Mouse (Mus musculus) frontal cortex, postnatal 10 days (tissue): ENCODE data around the gene Cnnm2.
"Not testable (repeated sequence)": the region's sequence is repeated elsewhere in the genome, so short reads cannot be mapped to it uniquely, and the experiment has no call there.

Experiments used
- DNase-seq, 2 experiments: peaks; one replicate each; pipeline ENCODE4 v3.0.0; 2022; ENCODE audit warnings: low spot score in 2 of 2, mixed read lengths in 1 of 2

Gene Cnnm2

GRCm38 (mm10) chr19:46760375-46761160, 828 bp upstream of the Cnnm2 start:
- peak; percentile 79 to 86 for DNase-seq

- no peak for DNase-seq
Observed at GRCm38 (mm10) chr19:46761971-46762290, 535 bp downstream of the Cnnm2 start.

GRCm38 (mm10) chr19:46762291-46762991, 1.0 kb downstream of the Cnnm2 start:
- DNase-seq, result peak; percentile 35 to 49

DNA sequence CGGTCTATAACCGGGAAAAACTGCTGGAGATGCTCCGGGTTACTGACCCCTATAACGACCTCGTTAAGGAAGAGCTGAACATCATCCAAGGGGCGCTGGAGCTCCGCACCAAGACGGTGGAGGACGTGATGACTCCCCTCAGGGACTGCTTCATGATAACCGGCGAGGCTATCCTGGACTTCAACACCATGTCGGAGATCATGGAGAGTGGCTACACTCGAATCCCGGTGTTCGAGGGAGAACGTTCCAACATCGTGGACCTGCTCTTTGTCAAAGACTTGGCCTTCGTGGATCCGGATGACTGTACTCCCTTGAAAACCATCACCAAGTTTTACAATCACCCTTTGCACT, 1.6 kb downstream of the Cnnm2 start:
- peak in 1 of 2 experiments; percentile 26 for DNase-seq

DNA sequence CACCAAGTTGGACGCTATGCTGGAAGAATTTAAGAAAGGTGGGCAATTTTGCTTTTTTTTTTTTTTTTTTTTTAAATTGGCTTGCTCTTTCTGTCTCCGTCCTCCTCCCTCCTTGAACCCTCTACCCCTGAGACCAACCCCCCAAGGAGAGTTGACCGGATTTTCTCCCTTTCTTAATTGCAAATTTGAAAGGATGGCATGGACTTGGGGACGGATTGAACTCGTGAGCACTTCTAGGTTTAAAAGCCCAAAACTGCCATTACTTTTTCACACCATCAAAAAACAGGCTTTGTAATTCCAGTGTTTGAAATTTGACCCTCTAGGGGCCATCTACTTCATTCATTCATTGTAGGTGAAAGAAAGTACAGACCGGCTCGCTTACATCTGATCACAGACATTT, 2.0 kb downstream of the Cnnm2 start:
- DNase-seq, result no peak

DNA sequence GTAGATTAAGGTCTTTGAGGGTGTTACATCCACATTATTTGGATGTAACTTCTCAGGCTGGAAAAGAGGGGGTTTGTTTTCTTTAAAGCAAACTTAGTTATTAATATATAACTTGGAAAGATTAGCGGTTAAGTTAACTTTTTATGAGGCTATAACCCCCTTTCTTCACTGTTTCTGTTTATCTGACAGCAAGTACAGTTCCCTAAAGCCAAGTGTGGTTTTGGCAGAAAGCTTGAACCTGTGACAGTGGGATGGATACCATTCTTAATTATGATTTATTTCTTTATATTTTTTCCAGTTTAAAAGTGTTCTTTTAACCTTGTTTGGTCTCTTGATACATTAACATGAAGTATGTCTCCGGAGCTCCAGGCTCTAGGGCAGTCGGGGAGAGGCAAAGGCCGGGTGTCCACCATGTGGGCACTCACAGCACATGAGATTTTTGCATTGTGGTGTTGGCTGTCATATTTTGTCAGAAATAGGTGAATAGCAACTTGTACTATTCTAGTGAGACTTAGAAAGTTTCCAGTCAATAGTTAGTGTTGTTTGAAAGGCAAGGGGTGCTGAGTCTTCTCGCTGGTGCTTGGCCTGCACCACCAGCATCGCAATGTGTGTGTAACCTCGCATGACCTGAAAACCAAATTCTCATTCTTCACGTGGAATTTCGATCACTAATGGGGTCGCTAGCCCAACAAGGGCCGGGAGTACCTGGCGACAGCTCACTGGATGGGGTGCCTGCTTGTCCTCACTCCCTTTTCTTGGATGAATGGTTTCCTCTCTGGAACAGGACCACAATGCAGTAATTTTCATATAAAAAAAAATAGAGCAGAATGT, 2.8 kb downstream of the Cnnm2 start:
- DNase-seq, result no peak

DNA sequence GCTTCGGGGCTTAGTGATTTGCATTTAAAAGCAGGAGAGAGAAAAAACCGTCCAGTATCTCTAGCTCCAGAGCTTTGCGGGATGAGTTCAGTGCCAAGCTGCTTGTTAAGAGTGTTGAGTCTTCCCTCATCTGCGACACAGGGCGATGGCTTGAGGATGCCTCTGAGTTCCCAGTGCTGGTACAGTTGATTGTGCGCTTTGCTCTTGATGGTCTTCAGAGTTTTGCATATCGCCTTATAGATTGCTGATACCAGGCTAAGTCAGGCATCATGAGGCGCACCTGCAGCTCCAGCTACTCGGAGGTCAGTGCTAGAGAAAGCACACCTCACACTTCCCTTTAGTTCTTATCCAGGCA, 3.3 kb downstream of the Cnnm2 start:
- DNase-seq, result no peak

- DNase-seq, result no peak
Observed at GRCm38 (mm10) chr19:46766125-46766524, 4.7 kb downstream of the Cnnm2 start.

- DNase-seq, result no peak
Observed at GRCm38 (mm10) chr19:46769759-46770158, 8.4 kb downstream of the Cnnm2 start.

DNA sequence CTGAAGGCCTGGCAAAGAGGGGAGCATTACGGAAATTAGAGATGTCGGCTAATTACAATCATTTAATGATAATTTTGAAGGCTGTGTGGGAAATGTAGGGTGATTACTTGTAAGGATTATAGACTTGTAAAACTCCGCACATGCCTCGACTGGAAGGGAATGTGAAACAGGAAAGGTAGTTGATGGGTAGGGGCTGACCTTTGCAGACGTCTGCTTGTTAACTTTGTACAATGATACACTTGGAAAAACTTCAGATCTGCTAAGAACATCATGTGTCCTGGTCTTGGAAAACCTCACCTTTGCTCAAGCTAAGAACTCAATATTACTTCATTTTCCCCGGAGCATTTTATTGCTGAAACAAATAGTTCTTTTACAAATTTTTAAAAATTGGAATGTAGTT, 10.4 kb downstream of the Cnnm2 start:
- no peak for DNase-seq

DNA sequence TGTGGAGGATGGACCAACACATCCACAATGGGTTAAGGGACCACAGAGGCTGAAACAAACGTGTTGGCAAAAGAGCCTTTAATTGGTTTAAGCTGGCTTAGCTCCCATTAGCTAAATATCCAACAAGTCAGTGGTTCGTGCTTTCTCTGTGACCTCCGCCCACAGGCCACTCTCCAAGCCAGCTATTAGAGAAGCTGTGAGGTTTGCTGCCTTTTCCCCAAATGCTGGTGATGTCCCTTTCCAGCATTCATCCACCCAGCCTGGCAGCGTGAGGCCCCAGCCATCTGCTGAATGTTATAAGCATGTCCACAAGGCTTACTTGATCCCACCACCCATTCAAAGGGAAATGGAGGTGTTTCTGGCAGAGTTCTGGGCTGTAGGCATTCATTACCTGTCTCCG, 15.0 kb downstream of the Cnnm2 start:
- DNase-seq, result no peak

GRCm38 (mm10) chr19:46776850-46777249, 15.5 kb downstream of the Cnnm2 start:
- no peak for DNase-seq

- no peak for DNase-seq
Observed at GRCm38 (mm10) chr19:46777928-46778680, 16.7 kb downstream of the Cnnm2 start.

DNA sequence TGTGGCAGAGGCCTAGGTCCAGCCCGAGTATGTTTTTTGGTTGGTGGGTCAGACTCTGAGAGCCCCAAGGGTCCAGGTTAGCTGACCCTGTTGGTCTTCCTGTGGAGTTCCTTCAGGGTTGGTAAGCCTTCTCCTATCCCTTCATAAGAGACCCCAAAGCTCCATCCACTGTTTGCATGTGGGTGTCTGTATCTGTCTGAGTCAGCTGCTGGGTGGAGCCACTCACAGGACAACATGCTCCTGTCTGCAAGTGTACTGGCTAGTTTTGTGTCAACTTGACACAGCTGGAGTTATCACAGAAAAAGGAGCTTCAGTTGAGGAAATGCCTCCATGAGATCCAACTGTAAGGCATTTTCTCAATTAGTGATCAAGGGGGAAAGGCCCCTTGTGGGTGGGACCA, 17.7 kb downstream of the Cnnm2 start:
- DNase-seq, result not testable (repeated sequence)

DNA sequence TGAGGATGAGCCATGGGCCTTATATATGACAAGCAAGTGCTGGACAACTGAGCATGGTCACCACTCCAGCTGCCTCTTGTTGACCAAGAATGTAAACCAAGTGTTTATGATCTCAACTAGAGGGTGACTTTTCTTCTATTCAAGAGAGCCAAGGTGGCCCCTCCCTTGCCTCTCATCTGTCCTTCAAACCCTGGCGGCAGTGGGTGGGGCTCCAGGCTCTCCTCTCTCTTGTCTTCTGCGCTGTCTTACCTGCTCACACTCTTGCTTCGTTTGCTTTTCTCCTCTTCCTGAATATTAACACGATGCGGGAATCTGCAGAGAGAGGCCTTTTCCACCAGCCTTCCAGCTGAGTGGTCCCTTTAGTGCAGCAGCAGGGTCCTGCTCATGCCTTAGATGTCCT, 22.6 kb downstream of the Cnnm2 start:
- DNase-seq, result no peak

DNA sequence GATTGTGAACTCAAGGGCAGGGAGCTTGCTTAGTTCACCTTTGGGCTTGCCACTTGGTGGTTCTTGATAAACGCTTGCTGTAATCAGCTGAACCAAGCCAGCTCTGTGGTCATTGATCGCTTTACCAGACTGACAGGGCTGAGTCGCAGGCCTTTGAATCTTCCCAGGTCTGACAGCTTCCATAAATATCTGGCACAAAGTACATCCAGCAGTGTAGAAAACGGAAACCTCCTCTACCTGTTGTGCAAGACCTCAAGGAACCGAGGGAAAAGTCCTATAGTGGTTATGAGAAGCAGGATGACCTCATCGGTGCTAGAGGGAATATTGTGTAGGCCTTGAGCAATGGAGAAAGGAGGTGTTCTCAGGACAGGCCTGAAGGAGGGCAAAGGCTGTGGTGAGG, 23.1 kb downstream of the Cnnm2 start:
- no peak for DNase-seq

GRCm38 (mm10) chr19:46785633-46786032, 24.2 kb downstream of the Cnnm2 start:
- no peak for DNase-seq

DNA sequence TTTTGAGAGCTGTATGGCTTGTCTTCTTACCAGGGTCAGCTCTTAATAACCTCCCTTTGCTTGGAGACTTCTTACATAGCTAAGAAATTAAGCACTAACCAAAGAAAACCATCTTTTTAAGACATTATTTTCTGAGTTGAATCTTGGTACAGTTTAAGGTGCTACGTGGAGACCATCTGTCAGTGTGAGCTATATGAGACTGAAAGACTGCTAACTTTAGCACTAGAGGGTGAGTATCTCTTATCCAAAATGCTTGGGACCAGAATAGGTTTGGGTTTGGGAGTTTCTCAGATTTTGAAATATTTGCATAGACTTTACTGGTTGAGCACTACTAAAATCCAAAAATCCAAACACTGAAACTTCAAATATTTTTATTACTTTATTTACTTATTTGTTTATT, 28.4 kb downstream of the Cnnm2 start:
- no peak for DNase-seq

DNA sequence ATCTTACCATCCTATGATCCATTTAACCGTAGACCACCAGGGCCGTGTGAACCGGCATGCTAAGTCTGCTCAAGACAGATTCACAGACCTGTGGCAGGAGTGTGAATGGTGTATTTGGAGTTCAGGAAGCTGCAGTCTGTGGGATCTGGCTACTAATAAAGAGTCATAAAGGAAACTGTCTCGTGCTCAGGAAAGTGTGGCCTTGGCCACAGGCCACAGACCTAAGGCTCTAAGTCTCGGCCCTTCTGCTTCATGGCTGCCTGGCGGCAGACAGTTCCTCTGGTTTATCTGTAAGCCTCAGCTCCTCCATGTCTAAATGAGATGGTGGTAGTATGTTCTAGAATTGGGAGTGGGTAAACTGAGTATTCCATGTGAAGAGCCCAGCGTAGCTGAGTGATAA, 30.0 kb downstream of the Cnnm2 start:
- no peak for DNase-seq

DNA sequence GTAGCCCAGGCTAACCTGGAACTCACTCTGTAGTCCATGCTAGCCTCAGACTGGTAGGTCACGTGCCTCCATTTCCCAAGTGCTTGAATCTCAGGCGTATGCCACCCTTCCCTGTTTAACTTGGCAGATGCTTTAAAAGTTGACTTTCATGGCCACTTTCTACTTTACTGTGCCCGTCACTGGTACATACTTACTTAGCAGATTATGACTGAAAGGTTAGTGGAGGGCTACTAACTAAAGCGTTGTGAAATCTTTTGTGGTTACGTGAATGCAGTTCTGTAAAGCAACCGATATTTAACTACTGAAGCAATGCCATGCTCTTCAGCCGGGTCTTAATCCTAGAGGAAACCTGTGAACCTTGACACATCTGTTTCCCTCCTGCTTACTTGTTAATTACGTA, 30.5 kb downstream of the Cnnm2 start:
- no peak for DNase-seq

DNA sequence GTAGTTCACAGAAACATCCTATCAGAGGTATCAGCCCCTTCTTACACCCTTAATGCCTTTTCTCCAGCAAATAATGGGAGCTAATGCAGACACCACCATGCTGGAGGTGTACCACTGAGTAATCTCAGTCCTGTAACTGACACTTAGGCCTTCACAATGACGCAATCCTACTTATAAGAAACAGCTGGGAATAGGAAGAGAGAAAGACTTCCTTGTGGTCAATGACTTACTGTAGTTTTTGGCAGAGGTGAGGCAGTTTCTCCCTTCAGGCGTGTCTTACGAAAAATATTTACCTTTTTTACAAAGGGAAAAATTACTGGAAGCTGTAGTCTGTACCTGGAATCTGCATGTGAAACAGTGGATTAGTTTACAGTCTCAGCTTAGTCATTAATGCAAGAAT, 31.1 kb downstream of the Cnnm2 start:
- no peak for DNase-seq

- DNase-seq, result no peak
Observed at GRCm38 (mm10) chr19:46794181-46794580, 32.8 kb downstream of the Cnnm2 start.
